Mouse (Mus musculus) lung, embryonic 16.5 days (tissue): ENCODE data around the gene Slc10a3. TPM values are rescaled to one million over a fixed set of nuclear protein-coding genes. Genes with fewer than 3 reads are reported as not detected.

Source experiments
- polyA plus RNA-seq: library from polyadenylated mRNA; unstranded; fragments of >200 nt; fragmentation: Nextera tagmentation; extraction: Ambion mirVana; gene quantifications from 2 replicates; pipeline ENCODE4 v1.2.1, GENCODE M21; 2015

Slc10a3 gene
- polyA plus RNA-seq, 1 experiment from 2014 or later = 19.1 TPM

Other genes starting within 250 kb of the Slc10a3 start
- gene Opn1mw, start 245.9 kb downstream of the Slc10a3 start, polyA plus RNA-seq = not detected in 2 replicates
- gene Mecp2, start 238.0 kb downstream of the Slc10a3 start, polyA plus RNA-seq = 11.5 and 11.6 TPM in 2 replicates
- not detected in 2 replicates for gene Tex28, start 205.5 kb downstream of the Slc10a3 start, polyA plus RNA-seq
- not detected in 2 replicates for gene Tktl1, start 196.1 kb downstream of the Slc10a3 start, polyA plus RNA-seq
- gene Flna, start 123.5 kb downstream of the Slc10a3 start, polyA plus RNA-seq = 372 and 374 TPM in 2 replicates
- 24.9 and 25.4 TPM in 2 replicates for gene Emd, start 118.7 kb downstream of the Slc10a3 start, polyA plus RNA-seq
- gene Rpl10, start 102.5 kb downstream of the Slc10a3 start, polyA plus RNA-seq = 826 and 850 TPM in 2 replicates
- gene Taz, start 91.4 kb downstream of the Slc10a3 start, polyA plus RNA-seq = 81.9 and 91.7 TPM in 2 replicates
- gene Dnase1l1, start 91.0 kb downstream of the Slc10a3 start, polyA plus RNA-seq = 17.4 and 18.6 TPM in 2 replicates
- 141 and 153 TPM in 2 replicates for gene Atp6ap1, start 76.3 kb downstream of the Slc10a3 start, polyA plus RNA-seq
- 204 and 211 TPM in 2 replicates for gene Gdi1, start 68.4 kb downstream of the Slc10a3 start, polyA plus RNA-seq
- 64.9 and 65.6 TPM in 2 replicates for gene Fam50a, start 60.3 kb downstream of the Slc10a3 start, polyA plus RNA-seq
- gene Plxna3, start 44.3 kb downstream of the Slc10a3 start, polyA plus RNA-seq = 7.5 and 9.9 TPM in 2 replicates
- 109 and 117 TPM in 2 replicates for gene Lage3, start 19.7 kb downstream of the Slc10a3 start, polyA plus RNA-seq
- 85.5 and 86.2 TPM in 2 replicates for gene Ubl4a, start 131 bp downstream of the Slc10a3 start, polyA plus RNA-seq
- 42.5 and 45.8 TPM in 2 replicates for gene Fam3a, start 19.9 kb upstream of the Slc10a3 start, polyA plus RNA-seq
- 21.0 and 21.1 TPM in 2 replicates for gene Ikbkg, start 19.9 kb upstream of the Slc10a3 start, polyA plus RNA-seq
- 44.1 and 51.2 TPM in 2 replicates for gene G6pdx, start 55.8 kb upstream of the Slc10a3 start, polyA plus RNA-seq
- gene Gm6880, start 108.0 kb upstream of the Slc10a3 start, polyA plus RNA-seq = not detected in 2 replicates
- gene Olfr1326-ps1, start 201.5 kb upstream of the Slc10a3 start, polyA plus RNA-seq = not detected in 2 replicates
- not detected in 2 replicates for gene Olfr1325, start 219.3 kb upstream of the Slc10a3 start, polyA plus RNA-seq